Mouse (Mus musculus) lung, adult 2 months (tissue): ENCODE data around the gene Cox10.

Experiments used
- CTCF ChIP-seq: fragments of 200-500 bp; IDR thresholded peaks from 2 replicates; pipeline ENCODE4 v1.5.1; 2011; ENCODE audit warnings: mild to moderate bottlenecking, low read length, control low read depth; ENCODE audit not compliant: insufficient read depth
- POLR2A ChIP-seq: fragments of 200-500 bp; IDR thresholded peaks from 2 replicates; pipeline ENCODE4 v1.6.1; 2011; ENCODE audit warnings: low read depth, mild to moderate bottlenecking, control low read depth, low read length, borderline replicate concordance; ENCODE audit errors: extremely low read depth

- TF ChIP-seq CTCF: no peak
- TF ChIP-seq POLR2A: no peak
Measured at GRCm38 (mm10) chr11:63999431-63999830, 79.8 kb downstream of the Cox10 start.
